Mouse (Mus musculus) layer of hippocampus, postnatal 10 days (tissue): Measurements from ENCODE around the gene Lin9. TPM values are rescaled to one million over a fixed set of nuclear protein-coding genes. Genes with fewer than 3 reads are reported as not detected.

ENCODE experiments used
- DNase-seq, 2 experiments: peaks; one replicate each; pipeline ENCODE4 v3.0.0; 2021; ENCODE audit warnings: low spot score in 2 of 2
- total RNA-seq, 2 experiments: library from RNA; stranded (reverse); gene quantifications; 2 replicates each; pipeline ENCODE4 v1.2.3; 2021

The Lin9 gene
- total RNA-seq, 2 experiments from 2014 or later: 4.4 to 6.0 TPM

- no peak for DNase-seq
These were observed 66.4 kb downstream of the Lin9 start for GRCm38 (mm10) chr1:180707368-180707767.

GRCm38 (mm10) chr1:180707813-180708212, 66.9 kb downstream of the Lin9 start:
- no peak for DNase-seq

- DNase-seq: no peak
These were observed 68.2 kb downstream of the Lin9 start for GRCm38 (mm10) chr1:180708935-180709776.

GRCm38 (mm10) chr1:180718756-180719155, 77.8 kb downstream of the Lin9 start:
- no peak for DNase-seq

GRCm38 (mm10) chr1:180719483-180719882, 78.5 kb downstream of the Lin9 start:
- no peak for DNase-seq

- peak; percentile 86 to 89 for DNase-seq
These were observed 79.2 kb downstream of the Lin9 start for GRCm38 (mm10) chr1:180719951-180720689.

- DNase-seq: no peak
These were observed 81.7 kb downstream of the Lin9 start for GRCm38 (mm10) chr1:180722608-180723007.

- no peak for DNase-seq
These were observed 82.8 kb downstream of the Lin9 start for GRCm38 (mm10) chr1:180723701-180724238.

- peak; percentile 85 to 92 for DNase-seq
These were observed 84.8 kb downstream of the Lin9 start, which contains the start of gene Acbd3 for GRCm38 (mm10) chr1:180725704-180726179. Gene Acbd3, plus strand, starts transcription at chr1:180726043.

- DNase-seq: no peak
These were observed 85.2 kb downstream of the Lin9 start for GRCm38 (mm10) chr1:180726183-180726582.

- no peak for DNase-seq
These were observed 88.3 kb downstream of the Lin9 start for GRCm38 (mm10) chr1:180729231-180729630.

Other genes with a start within 250 kb of the Lin9 start
- 100 to 1,000 TPM; 192 to 204 TPM for gene Stum, start 157.6 kb upstream of the Lin9 start, total RNA-seq
- gene Parp1, start 72.2 kb upstream of the Lin9 start, total RNA-seq: 100 to 1,000 TPM; 128 to 133 TPM
- gene Mixl1, start 55.9 kb downstream of the Lin9 start, total RNA-seq: not detected
- 10 to 100 TPM; 32.8 TPM for gene Acbd3, start 84.9 kb downstream of the Lin9 start, total RNA-seq
- 100 to 1,000 TPM; 476 to 478 TPM for gene H3f3a, start 172.8 kb downstream of the Lin9 start, total RNA-seq
- gene Sde2, start 210.0 kb downstream of the Lin9 start, total RNA-seq: 10 to 100 TPM; 20.9 to 22.4 TPM